Mouse (Mus musculus) right cerebral cortex, postnatal 14 days (tissue): ENCODE measurements around the gene Gbp9.
A peak's percentile ranks its signal among the peaks of the same experiment; 100 is the strongest.
"Not testable (repeated sequence)": the region's sequence is repeated elsewhere in the genome, so short reads cannot be mapped to it uniquely, and the experiment has no call there.

Experiments used
- DNase-seq: peaks from one replicate; pipeline ENCODE4 v3.0.0; 2022

Gene Gbp9

DNA sequence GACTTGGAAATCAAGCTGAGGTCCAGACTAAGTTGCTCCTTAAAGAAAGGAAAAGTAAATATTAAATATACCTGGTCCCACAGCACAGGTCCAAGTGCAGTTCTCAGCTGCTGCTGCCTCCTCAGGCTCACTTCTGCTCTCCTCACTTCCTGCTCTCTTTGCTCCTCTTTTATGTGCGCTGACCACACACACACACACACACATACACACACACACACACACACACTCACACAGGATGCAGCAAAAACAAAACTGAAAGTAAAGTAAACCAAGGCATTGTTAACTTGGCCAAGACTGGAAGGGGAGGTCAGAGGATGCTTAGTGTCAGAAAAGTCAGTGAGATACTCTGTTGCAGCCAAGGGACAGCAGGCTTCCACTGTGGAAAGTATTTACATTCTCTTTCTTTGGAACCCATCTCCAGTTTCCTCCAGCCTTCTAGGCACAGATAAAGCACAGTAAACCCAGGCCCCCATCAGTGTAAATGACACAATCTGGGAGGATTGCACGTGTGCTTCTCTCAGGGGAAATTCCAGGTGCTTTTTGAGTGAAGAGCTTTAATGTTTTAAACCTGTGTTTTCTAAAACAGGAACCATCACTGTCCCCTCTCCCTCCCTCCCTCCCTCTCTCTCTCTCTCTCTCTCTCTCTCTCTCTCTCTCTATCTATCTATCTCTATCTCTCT is at the start of gene Gbp9, which contains the start of the genes Gbp8 and Gbp4:
Gene Gbp9 (minus strand): TSS at position 131 of the 680 bp plus-strand sequence.
Gene Gbp8 (minus strand): TSS at position 132 of the 680 bp plus-strand sequence.
Gene Gbp4 (minus strand): TSS at position 178 of the 680 bp plus-strand sequence.
- not testable (repeated sequence) for DNase-seq

DNA sequence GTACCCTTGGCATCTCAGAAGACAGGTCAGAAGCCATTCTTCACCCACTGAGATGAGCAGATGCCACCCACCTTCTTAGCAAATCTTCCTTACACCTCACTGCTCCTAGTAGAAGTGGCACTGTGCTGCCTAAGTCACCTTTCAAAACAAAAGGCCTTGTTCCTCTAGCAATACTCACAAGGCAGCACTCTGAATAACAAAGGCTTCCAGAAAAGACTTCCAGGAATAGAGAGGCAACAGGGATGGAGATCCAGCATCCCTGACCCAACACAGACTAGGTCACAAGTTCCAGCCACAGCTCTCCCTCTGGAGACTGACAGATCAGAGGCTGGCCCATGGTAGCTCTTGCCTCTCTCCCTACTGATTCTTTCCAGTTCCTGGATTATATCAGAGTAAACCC is 42.1 kb upstream of the Gbp9 start:
- no peak for DNase-seq

DNA sequence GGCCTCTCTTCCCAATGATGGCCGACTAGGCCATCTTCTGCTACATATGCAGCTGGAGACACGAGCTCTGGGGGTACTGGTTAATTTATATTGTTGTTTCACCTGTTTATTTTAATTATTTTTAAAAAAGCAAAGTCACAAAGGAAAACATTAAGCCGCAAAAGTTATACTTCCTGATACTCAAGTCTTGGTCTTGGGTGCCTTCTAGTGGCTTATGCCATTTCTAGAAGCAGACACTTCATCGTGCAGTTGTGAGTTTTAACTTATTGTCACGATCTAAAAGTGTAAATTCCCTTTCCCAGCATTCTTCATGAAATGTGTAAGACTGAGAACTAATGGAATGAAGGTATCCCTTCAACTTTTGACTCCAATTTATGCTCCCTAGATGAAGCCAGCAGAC is 17.2 kb upstream of the Gbp9 start:
- DNase-seq: no peak

DNA sequence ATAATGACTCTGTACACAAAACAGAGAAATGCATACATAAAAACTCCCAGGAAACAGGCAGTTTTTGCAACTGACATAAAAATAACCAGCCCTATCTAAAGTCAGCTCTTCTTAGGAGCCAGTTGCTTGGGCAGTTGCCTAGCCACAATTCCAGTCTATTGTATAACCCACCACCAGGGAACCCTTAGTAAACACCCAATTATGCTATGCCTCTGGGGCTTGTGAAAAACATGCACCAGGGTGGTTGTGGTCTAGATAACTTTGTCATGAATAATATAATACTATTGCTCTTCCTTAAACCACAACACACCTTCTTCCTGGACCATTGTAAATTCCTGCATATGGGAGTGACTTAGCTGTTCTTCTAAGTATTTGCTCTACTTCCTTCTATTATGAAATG is 14.7 kb upstream of the Gbp9 start:
- DNase-seq: no peak

DNA sequence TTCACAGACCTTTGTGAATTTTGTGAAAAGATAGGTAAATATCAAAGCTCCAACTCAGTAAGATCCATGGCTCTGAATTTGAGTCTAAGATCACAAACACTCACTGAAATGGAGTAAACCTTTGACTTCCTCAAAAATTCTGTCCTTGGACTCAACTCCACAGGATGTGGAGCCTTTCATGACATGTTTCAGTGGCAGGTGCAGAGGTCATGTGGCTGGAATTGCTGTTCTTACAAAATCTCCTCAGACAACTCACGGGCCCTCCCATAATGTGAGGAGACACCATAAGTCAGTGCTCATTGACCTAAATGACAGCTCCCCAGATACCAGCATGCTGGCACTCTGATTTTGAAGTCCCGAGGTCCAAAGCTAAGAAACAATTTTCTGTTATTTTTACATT is 8.7 kb upstream of the Gbp9 start:
- DNase-seq: not testable (repeated sequence)

DNA sequence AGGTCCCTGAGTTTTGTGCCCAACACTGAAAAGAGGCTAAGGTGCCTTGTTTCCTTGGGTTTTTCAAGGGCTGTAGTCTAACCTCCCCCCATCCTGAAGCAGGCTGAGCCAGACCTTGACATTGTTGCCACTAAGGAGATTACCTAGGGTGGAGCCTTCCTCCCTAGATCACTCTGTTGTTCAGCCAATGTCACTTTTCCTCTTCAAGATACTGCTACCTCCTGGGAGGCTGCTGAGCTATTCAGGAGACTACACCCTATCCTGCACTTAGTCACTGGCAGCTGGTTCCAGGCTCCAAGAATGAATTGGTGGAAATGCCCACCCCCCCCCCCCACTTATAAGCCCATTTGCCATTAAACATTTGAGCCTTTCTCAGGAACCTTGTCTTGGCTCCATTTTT is 7.1 kb upstream of the Gbp9 start:
- no peak for DNase-seq

DNA sequence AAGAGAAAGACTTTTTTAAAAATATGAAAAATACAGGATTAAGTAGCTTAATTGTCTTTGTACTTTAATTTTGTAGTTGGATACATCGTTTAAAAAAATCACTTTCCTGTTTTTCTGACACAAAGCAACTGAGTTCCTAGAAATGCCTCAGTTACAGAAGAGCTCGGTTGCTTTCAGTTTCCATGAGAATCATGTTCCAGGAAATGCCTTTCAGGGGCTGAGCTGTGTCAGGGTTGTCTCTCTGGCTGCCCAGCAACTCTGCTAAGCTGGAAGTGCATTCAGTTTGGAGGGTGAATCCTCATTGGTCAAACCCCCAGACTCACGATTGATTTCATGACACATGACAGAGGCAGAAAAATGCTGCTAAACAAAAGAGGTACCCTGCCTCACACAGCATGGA is 6.4 kb upstream of the Gbp9 start:
- not testable (repeated sequence) for DNase-seq

DNA sequence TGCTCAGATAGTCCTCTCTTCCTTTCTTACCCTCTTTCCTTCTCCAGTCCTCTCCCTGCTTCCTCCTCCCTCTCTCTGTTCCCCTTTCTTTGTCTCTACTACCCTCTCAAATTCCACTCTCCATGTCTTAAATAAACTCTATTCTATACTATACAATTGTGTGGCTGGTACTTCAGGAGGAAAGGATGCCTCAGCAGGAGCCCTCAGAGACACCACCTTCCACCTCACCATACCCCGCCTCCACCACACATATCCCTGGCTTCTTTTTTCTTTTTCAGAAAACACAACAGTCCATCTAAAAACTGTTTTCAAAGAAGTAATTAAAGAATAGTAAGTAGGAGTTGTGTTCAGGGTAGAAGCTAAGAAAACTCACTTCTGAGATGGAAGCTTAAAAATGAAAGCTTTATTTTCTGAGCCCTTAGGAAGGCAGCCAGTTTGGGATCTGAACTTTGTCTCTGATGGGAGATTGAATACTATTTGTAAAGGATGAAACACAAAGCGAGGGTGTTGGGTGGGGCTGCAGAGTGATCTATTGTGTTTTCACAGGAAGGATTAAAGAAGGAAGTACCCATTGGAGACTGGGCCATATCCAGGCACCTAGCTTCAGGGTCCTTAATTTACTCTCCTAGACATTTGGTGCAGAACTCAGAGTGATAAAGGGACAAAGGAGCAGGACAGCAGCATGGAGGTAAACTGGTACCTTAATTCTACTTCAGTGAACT is 911 bp upstream of the Gbp9 start:
- not testable (repeated sequence) for DNase-seq

DNA sequence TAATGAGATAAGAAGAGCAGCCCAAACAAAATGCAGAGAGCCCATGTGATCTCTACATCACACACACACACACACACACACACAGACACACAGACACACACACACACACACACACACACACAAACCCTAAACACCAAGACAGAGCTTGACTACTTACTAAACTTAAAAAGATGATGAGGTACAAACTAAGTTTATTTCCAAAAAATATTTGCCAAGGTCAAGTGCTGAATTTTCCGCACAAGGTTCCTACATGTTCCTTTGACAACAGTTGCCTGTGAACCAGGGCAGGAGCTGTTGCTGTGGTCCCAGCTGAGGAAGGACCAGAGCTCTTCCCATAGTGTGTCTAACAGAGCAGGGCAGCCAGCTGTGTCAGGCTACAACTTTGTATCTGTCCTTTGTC is 433 bp downstream of the Gbp9 start:
- DNase-seq: no peak

DNA sequence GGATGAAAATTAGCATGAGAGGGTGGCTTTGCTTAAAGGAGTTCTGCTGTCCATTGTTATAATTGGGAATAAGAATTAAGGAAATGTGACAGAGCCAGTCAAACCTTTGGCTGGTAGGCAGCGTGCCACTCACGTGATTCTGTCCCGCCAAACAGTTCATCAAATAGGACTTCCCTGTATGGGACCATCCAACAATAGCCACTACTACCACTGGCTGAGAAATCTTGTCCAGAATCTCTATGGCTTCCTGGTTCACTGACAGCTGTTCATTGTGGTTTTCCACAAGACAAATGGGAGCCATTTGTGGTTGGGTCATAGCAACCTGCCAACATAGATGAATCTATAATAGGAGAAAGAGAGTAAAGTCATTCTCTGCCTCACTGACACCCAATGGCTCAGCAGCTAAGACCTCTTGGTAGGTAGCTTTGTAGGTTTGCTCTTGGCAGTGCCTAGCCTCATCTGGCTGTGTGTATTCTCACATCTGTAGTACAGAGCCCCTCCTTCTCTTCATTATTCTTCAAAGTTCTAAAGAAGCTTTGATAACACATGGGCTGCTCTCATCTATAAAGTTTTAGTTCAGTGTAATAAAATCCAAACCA is 2.5 kb downstream of the Gbp9 start:
- not testable (repeated sequence) for DNase-seq

DNA sequence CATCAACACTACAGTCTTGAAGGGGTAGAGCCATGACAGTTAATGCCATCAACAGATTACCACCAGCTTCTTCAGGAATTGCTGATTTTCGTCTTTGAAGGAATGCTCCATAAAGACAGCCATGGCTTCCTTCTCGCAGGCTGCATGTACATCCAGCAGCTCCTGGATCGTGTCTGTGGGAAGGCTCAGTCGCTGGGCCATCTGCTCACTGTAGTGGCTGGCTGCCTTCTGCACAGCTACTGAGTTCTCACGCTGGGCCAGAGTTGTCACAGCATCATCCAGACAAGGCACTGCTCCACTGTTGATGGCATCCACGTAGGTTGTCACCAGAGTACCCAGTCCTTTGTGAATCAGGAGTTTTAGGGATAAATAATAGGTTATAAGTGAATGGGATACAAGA is 17.6 kb downstream of the Gbp9 start:
- DNase-seq: peak; percentile 25

DNA sequence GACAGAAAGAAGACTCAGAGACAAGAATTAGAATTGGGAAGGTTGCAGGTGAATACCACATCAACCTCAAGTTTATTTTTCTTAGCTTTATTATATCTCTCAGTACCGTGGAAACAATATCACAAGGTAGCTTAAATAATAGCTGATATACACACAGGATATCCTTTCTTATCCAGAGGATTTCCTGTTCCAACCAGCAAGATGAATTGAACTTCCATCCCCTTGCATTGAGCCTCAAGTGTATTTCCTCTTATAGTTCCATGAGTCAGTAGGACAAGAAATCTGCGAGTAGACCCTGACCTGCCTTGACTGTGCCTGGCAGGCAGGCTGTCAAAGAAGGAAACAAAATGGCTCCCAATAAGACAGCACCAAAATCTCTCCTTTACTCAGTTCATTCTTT is 23.6 kb downstream of the Gbp9 start:
- DNase-seq: no peak

DNA sequence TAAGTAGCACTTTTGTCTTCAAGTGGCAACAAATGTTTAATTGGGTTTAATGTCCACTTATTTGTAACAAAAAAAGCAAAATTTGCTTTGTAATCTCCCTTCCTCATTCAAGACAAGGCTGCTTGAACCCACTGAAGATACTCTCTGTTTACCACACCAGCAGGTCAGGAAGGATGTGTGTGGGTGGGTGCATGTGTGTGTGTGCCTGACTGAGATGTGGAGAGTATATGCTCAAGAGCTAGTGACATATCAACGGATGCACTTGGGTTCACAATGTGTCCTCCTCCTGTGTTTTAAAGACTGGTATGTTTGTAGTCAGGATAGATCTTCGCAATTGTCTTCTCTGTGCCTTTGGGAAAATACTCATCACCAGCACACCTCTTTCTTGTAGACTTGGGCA is 24.6 kb downstream of the Gbp9 start:
- DNase-seq: no peak

DNA sequence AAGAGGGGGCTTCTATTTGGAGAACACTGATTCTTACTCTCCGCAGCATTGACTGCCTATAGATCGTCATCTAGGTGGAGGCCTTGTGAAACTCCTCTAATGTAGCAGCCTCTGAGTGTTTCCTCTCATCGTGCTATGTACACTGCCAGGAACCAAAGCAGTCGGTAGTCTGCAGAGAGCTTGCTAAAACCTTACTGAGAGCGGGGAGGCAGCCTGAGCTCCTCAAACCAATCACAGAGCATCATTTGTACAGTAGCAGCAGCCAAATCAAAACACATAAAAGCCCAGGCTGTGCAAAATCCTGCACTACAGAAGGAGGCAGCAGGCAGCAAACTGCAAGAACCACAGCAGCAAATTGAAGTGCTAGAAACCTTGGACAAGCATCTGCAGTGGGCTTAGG is 25.7 kb downstream of the Gbp9 start:
- no peak for DNase-seq

DNA sequence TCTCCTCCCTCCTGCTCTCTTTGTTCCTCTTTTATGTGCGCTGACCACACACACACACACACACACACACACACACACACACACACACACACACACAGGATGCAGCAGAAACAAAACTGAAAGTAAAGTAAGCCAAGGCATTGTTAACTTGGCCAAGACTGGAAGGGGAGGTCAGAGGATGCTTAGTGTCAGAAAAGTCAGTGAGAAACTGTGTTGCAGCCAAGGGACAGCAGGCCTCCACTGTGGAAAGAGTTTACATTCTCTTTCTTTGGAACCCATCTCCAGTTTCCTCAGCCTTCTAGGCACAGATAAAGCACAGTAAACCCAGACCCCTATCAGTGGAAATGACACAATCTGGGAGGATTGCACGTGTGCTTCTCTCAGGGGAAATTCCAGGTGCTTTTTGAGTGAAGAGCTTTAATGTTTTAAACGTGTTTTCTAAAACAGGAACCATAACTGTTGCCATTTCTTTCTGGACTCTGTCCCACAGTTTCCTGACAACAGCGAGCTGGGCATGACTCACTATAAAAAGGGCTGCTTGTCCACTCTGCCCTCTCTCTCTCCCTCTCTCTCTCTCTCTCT is 29.0 kb downstream of the Gbp9 start:
- DNase-seq: peak; percentile 19

DNA sequence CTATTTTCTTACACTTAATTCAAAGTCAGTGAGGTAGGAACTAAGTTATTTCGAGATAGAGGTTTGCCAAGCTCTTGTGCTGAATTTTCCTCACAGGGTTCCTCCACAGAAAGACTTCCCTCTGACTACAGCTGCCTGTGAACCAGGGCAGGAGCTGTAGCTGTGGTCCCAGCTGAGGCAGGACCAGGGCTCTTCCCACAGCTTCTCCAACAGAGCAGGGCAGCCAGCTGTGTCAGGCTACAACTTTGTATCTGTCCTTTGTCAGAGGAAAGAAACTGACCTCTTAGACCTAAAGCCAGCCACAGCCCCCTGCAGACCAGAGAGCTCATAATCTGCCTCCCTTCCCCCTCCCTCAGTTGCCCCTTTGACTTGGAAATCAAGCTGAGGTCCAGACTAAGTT is 29.6 kb downstream of the Gbp9 start:
- not testable (repeated sequence) for DNase-seq

DNA sequence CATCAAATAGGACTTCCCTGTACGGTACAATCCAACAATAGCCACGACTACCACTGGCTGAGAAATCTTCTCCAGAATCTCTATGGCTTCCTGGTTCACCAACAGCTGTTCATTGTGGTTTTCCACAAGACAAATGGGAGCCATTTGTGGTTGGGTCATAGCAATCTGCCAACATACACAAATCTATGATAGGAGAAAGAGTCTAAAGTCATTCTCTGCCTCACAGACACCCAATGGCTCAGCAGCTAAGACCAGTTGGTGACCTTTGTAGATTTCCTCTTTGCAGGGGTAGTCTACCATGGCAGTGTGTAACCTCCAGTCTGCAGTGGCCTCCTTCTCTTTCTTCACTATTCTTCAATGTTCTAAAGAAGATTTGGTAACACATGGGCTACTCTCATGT is 33.6 kb downstream of the Gbp9 start:
- DNase-seq: not testable (repeated sequence)

DNA sequence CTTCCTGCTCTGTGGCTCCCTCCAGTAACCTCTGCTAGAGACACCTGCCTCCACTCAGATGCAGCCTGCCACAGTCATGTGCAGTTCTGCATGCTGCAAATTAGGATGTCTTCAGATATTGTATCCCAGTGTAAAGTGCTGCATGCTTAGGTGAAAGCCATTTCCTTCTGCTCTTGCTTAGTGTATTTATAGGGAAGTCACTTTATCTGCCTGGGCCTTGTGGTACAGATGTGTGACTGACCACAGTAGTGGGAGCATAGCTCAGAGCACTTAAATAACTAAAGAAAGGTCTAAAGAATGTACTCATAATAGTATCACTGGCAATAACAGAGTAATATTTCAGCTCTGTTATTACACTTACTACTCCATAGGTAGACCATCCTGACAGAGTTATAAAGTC is 57.4 kb downstream of the Gbp9 start:
- no peak for DNase-seq

DNA sequence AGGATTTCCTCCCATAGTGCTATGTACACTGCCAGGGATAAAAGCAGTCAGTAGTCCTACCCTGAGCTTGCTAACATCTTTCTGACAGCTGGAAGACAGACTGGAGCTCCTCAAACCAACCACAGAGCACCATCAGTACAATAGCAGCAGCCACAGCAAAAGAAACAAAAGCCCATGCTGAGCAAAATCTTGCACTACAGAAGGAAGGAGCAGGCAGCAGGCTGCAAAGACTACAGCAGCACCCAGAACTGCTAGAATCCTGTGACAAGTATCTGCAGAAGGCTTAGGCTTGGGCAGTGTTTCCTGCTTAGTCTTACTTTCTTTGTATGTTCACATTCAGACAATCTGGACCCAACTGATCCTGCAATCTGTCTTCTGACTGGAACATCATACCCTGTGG is 71.0 kb downstream of the Gbp9 start:
- DNase-seq: not testable (repeated sequence)

DNA sequence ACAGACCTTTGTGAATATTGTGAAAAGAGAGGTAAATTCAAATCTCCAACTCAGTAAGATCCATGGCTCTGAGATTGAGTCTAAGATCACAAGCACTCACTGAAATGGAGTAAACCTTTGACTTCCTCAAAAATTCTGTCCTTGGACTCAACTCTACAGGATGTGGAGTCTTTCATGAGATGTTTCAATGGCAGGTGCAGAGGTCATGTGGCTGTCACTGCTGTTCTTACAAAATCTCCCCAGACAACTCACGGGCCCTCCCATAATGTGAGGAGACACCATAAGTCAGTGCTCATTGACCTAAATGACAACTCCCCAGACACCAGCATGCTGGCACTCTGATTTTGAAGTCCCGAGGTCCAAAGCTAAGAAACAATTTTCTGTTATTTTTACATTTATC is 74.9 kb downstream of the Gbp9 start:
- DNase-seq: not testable (repeated sequence)

DNA sequence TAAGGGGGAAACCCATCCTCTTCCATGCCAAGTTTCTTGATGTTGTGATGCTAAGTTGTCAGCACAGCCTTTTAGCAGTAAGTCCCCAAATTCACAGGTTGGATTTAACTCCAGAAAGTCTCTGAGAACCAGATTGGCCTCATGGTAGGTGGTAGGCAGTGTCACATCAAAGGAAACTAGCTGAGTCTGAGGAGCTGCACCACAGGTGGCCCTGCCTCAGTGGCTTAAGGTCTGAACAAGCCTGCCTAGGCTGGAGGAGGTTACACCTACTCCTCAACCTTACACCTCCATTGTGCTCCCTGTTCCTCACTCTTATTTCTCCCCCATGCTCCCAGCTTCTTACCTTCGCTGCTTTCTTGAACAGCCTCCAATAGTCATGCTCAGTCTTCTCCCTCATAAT is 76.0 kb downstream of the Gbp9 start:
- DNase-seq: no peak

DNA sequence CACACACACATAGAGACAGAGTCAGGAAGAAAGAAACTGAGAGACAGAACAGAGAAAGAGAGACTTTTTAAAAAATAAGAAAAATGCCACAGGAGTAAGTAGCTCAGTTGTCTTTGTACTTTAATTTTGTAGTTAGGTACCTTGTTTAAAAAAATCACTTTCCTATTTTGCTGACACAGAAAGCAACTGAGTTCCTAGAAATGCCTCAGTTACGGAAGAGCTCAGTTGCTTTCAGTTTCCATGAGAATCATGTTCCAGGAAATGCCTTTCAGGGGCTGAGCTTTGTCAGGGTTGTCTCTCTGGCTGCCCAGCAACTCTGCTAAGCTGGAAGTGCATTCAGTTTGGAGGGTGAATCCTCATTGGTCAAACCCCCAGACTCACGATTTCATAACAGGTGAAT is 76.9 kb downstream of the Gbp9 start:
- not testable (repeated sequence) for DNase-seq

DNA sequence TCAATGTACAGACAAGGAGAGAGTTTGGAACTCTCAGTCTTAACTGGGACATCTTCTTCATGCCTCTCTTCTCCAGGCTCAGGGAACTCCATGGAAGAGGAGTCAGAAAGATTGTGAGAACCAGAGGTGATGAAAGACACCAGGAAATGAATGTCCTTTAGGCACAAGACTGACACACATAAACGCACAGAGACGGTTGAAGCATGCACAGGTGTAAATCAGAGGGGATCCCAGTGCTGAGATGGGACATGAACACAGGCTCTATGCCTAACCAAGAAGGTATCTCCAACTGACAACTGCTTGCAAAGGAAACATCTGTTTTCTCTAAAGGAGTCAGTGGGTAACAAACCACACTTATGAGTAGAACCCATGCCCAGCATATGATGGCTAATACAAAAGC is 79.1 kb downstream of the Gbp9 start:
- no peak for DNase-seq

DNA sequence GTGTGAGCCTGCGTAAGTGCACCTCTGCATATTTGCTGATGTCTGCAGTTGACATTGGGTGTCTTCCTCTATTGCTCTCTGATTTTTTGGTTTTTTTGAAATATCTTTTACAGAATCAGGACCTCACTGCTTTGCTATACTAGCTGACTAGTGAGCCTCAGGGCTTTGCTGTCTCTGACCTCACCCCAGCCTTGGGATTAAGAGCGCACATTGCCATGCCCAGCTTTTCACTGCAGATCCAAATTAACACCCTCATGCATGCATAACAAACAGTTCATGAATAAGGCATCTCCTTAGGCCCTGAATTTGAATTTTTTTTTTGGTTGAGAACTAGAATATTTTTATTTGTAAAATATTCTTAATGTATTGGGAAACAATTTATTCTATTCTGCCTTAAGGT is 84.1 kb downstream of the Gbp9 start:
- no peak for DNase-seq
